Mouse (Mus musculus) adrenal gland, adult 8-10 months (tissue): Measurements from ENCODE around the gene Sphk2. TPM values are rescaled to one million over a fixed set of nuclear protein-coding genes. Genes with fewer than 3 reads are reported as not detected.
A peak's percentile ranks its signal among the peaks of the same experiment; 100 is the strongest.

Experiments used
- DNase-seq: peaks from one replicate; pipeline ENCODE4 v3.0.0; 2022
- total RNA-seq, 4 experiments: library from RNA; stranded (reverse); gene quantifications; 2 replicates each; pipeline ENCODE4 v1.2.4; 2022

Sphk2 gene
- total RNA-seq, 4 experiments from 2014 or later: 36.9 to 40.2 (median 39.3) TPM

- DNase-seq: no peak
These were observed 8.0 kb downstream of the Sphk2 start for GRCm38 (mm10) chr7:45709677-45710355.

DNA sequence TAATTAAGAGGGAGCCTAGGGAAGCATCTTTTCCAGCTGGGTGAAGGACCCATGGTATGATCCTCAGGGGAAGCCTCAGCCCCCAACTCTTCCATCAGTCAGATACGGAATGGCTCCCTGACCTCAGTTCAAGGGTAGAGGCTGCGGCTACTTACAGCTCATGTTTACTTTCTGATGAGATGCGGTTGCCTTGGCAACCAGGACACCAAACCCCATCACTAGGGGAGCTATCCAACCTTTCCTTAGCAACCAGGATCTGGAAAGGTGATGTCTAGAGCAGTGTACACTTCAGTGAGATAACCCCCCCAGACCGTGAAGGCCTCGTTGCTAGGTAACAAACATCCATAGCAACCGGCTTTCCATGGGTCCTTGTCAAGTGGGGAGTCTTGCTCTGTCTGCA, 8.8 kb downstream of the Sphk2 start:
- DNase-seq: no peak

DNA sequence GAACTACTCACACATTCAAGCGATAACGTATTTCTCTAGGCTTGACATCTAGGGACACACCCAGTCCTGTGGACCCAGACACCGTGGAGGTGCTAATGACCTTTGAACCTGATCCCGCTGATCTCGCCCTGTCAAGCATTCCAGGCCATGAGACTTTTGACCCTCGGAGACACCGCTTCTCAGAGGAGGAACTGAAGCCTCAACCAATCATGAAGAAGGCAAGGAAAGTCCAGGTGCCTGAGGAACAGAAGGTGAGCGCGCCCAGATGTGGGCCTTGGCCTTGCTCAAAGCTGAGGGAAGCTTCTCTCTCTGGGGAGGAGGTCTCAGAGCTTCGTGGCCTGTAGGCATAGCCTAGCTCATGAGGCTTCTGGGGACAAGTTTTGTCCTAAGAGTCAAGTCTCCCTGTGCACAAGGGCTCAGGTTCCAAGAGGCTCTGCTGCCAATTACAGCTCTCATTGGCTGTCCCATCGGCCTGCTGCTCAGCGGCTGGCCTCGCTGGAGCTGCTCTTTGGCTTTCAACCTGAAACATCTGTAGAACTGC, 9.5 kb downstream of the Sphk2 start:
- DNase-seq: no peak

DNA sequence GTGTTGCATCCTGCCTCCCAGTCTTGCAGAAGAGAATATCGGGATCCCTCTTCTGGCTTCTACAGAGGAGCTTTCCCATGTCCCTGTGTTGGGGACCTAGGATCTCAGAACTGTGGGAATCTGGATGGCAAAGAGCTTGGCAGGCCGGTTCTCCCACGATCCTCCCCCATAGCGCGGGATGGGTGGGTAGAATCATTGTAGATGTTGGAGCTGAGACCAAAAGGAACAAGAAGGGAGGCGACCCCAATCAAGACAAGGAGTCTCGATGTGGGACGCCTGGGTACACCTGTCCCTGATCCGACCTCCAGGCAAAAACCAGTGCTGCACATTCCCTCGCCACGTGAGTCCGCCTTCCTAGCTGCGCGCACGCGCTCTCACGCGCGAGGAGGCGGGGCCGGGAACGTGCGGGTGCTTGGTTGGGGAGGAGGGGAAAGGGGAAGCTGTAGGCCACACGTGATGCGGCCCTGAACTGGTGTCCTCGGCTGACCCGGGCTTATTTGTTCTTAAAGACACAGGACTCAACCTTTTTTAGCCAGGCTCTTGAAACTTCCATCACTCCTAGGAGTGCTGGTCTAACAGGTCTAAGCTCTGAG, 10.3 kb downstream of the Sphk2 start:
- DNase-seq: peak; percentile 98

GRCm38 (mm10) chr7:45706721-45707241, 11.0 kb downstream of the Sphk2 start:
- DNase-seq: peak; percentile 86

DNA sequence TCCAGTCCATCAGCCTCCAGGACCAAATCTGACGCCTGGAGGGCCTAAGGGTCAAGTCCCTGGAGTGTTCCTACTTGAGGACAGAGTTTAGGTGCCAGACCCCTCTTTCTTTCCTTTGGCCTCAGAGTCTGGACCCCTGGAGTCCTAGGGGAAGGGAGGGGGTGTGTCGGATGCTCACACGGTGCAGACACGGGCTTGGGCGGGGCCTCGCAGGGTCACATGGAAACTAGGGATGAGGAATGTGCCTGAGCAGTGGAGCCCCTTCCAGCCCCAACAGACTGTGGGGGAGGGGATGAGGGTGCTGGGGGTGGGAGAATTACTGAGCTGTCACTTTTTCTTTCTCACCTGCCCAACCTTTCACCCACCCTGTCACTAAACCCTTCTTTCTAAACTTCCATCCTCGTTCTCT, 11.9 kb downstream of the Sphk2 start:
- peak; percentile 91 for DNase-seq

GRCm38 (mm10) chr7:45705443-45705864, 12.3 kb downstream of the Sphk2 start:
- no peak for DNase-seq

DNA sequence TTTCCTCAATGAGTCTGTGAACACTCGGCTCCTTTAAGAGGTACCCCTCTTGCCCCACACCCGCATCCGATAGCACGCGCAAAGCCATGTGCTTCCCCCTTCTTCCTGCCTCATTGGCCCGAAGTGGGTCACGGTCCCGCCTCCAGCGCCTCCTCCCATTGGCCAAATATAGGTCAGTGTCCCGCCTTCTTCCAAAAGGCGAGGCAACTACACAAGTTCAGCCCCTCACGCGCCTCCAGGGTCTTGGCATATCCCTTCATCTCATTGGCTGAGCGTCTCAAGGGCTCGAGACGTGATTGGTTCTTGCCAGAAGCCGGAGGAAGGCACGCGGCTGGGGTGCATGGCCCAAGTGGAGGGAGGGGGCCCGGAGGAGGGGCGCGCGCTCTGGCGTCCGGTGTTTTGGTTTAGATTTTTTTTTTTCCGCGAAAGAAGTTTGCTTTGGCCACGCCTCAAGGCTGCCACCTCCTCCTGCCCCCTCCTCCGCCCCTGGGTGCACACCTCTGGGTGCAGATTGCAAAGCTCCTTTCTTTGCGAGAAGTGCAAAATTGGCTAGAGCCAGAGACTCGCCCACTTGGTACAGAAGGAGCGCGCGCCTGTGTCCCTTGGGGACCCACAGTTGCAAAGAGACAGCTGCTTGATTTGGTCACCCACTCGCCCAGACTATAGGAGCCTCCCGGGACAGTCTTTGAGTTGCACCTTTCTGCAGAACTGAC, 12.9 kb downstream of the Sphk2 start, which contains the start of gene Dbp:
Gene Dbp (plus strand): TSS at position 359 of the 713 bp plus-strand sequence.
- peak; percentile 100 for DNase-seq

DNA sequence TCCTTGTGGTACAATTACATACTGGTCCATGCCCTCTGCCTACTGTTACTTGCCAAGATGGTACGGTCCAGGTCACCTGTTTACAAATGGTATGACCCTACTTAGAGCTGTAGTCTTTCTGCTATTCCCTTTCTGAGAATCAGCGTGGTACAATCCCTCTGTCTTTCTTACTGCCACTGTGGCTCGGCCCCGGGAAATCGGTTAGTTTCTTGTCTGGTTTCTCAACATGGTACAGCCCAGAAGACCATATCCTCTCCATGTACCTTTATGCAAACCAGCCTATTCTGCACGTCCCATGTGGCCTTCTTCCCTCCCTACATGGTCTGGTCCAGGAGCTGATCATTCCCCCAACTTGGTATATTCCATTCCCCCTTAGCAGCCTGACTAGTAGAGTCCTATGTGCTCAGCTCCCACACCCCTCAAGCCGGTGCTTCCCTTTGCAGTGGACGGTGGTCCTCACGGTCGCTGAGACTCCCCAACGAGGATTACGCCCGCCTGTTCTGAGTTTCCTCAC, 13.7 kb downstream of the Sphk2 start:
- DNase-seq: peak; percentile 75

GRCm38 (mm10) chr7:45703521-45704033, 14.2 kb downstream of the Sphk2 start:
- no peak for DNase-seq

GRCm38 (mm10) chr7:45702809-45703520, 14.8 kb downstream of the Sphk2 start:
- no peak for DNase-seq

DNA sequence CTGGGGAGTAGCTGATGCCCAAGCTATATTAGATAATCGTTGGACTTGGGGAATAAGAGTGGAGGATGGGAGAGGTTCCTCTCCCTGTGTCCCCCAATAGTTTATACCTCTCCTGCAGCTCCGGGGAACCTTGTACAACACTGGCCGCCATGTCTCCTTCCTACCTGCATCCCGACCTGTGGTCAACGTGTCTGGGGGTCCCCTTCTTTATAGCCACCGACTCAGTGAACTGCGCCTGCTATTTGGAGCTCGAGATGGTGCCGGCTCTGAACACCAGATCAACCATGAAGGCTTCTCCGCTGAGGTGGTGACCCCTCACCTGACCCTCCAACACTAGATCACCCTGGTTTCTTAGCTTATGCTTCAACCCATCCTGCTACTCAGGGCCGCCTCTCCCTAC, 15.5 kb downstream of the Sphk2 start:
- no peak for DNase-seq

GRCm38 (mm10) chr7:45701607-45702006, 16.2 kb downstream of the Sphk2 start:
- DNase-seq: no peak

GRCm38 (mm10) chr7:45701072-45701471, 16.7 kb downstream of the Sphk2 start:
- no peak for DNase-seq

- DNase-seq: no peak
These were observed 17.3 kb downstream of the Sphk2 start for GRCm38 (mm10) chr7:45700301-45701015.

GRCm38 (mm10) chr7:45699523-45700141, 18.2 kb downstream of the Sphk2 start, which contains the start of gene Car11:
Car11 (plus strand) TSS chr7:45699843.
- no peak for DNase-seq

- DNase-seq: no peak
These were observed 19.9 kb downstream of the Sphk2 start for GRCm38 (mm10) chr7:45697894-45698293.

DNA sequence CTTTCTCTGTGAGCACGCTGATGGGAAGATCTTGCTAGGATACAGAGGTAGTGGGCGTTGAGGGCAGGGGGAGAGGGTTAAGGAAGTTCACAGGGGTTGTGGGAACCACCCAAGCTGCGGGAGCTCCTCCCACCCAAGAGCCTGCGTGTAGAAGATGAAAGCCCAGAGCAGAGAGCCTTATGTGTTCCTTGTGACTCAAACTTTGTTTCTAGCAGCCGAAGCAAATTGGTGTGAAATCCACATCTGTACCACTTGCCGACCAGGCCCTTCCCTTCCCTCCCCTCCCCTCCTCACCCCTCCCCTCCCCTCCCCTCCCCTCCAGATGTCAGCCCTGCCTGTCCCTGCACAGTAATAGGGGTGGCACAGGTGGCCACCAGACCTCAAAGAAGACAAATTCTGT, 22.7 kb downstream of the Sphk2 start:
- no peak for DNase-seq

DNA sequence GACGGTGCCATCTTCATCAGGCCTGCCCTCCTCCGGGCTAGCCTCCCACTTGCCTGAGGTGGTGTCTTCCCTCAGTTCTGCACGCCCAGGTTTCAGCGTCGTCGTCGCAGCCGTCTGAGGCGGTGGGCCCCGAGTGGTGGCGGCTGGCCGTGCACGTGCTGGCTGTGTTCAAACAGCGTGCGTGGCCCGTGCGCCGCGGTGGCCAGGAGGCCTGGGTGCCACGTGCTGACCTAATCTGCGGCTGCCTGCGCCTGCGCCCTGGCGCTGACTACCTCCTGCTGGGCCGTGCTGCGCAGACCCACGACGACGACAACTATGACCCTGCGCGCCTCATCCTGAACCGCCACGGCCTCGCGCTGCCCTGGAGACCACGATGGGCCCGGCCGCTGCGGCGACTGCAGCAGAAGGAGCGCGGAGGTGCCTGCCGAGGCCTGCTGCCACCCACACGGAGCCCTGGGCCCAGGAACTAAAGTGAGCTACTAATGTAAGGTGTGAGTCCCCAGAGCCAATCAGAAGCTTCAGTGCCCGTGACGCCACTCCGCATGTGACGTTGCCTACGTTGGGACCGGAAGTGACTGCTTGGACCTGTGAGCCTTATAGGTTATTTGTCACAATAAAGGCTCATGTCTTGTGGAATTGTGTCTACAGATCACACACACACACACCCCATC, 23.7 kb downstream of the Sphk2 start, which contains the start of gene Sec1:
Gene Sec1 (minus strand): TSS at position 482 of the 671 bp plus-strand sequence.
- DNase-seq: no peak

- DNase-seq: no peak
These were observed 25.4 kb downstream of the Sphk2 start for GRCm38 (mm10) chr7:45692364-45692763.
